Mouse (Mus musculus): Measurements from ENCODE around the gene 2210016L21Rik.

DNA sequence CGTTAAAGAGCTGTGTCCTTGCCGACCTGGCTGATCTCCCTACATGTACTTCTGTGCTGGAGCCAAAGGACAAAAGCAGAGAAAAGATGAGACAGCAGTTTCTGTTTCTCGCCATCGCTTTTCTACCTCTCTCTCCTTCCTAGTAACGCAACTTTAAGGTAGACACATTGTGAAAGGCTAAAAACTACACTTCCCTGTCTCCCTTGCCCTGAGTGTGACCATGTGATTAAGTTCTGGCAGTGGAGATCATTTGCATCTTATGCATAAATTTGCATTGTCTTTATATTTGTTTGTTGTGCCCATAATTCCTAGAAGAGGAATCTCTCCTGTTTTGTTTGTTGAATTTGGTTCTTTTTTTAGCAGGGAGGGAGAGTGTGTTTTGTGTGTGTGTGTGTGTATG lies 26.1 kb upstream of the 2210016L21Rik start:
- no peak for TF ChIP-seq CTCF (IDR thresholded peaks at IDR 0.05; ENCODE audit: low read depth, low read length)
- no peak for TF ChIP-seq POLR2A (IDR thresholded peaks at IDR 0.05; ENCODE audit: extremely low read depth, insufficient read depth, low read length)

Data from liver, adult 2 months (tissue).